In genomic region chr11:110511466-110511865, GRCm38 (mm10) we compare ENCODE assay signal across 16 mouse cellular contexts.
DNase-seq lines count a peak whose midpoint lies in the region; TF ChIP-seq lines count a peak whose summit lies in the region.
"Had no signal": no experiment of that assay in that cellular context is flagged by ENCODE, and none has a peak within 500 bp of the region (broad histone marks: within the 10 kb centered on the region; RNA-seq: fewer than 3 reads in every experiment).

No protein-coding gene starts in this region.

- intact Hi-C loops in heart, postnatal 10 days (cut with DNase I): no loop called here

- H3K9me3 ChIP-seq in forebrain, embryonic 10.5 days: peaks cover 5% of the 10 kb centered on the region; the same call in 1 of the 2 replicates
- H3K9me3 ChIP-seq: neural tube, embryonic 12.5 days had no signal

- no peaks in the 10 kb centered on the region for H3K4me1 ChIP-seq in forebrain, embryonic 10.5 days
- H3K4me1 ChIP-seq: midbrain, embryonic 13.5 days; neural tube, embryonic 12.5 days had no signal

- H3K4me3 ChIP-seq in layer of hippocampus, adult 2 months: no peak overlapping the region
- H3K4me3 ChIP-seq in forebrain, embryonic 10.5 days: no peak overlapping the region
- H3K4me3 ChIP-seq: gastrocnemius, adult 2 months; heart, adult 2 months; midbrain, embryonic 13.5 days; neural tube, embryonic 12.5 days had no signal

- no peaks in the 10 kb centered on the region for H3K27me3 ChIP-seq in forebrain, embryonic 10.5 days (ENCODE audit: poor library complexity, severe bottlenecking)
- H3K27me3 ChIP-seq: midbrain, embryonic 13.5 days; neural tube, embryonic 12.5 days had no signal

- H3K36me3 ChIP-seq in forebrain, embryonic 10.5 days (replicated peaks): peaks cover 90% of the 10 kb centered on the region

- WGBS in forebrain, embryonic 10.5 days: 92% methylated on average over 7 of the region's 7 CpGs

- DNase-seq in layer of hippocampus, adult 2 months (ENCODE audit: low spot score in 2 of 2): peak in 1 of 2 experiments; percentile 53
- DNase-seq in layer of hippocampus, postnatal 25 days (ENCODE audit: extremely low spot score in 1 of 2, low spot score in 1 of 2): no peak
- DNase-seq in 416B (ENCODE audit: low read depth): peak; percentile 56
- peak; percentile 84 for DNase-seq in Muller cell, postnatal 12 days (ENCODE audit: inconsistent ontology term)
- peak; percentile 11 to 70 for DNase-seq in left cerebral cortex, adult 8-10 months (ENCODE audit: low spot score in 2 of 2)
- no peak for DNase-seq in kidney, postnatal 36 days
- no peak for DNase-seq in heart, postnatal 10 days
- no peak for DNase-seq in forebrain, embryonic 10.5 days (ENCODE audit: extremely low spot score, low spot score)
- DNase-seq: cerebellum, adult 9-11 months; embryo, embryonic 11 days; gastrocnemius, adult 2 months; heart, adult 2 months; heart, postnatal 14 days; kidney, adult 2 months had no signal

- TF ChIP-seq CTCF in layer of hippocampus, adult 2 months (conservative IDR thresholded peaks at IDR 0.05): peak; percentile 50

- peak overlapping the region; percentile 62 for H3K27ac ChIP-seq in layer of hippocampus, adult 2 months
- H3K27ac ChIP-seq in forebrain, embryonic 10.5 days: no peak overlapping the region
- H3K27ac ChIP-seq: gastrocnemius, adult 2 months; heart, adult 2 months; midbrain, embryonic 13.5 days; neural tube, embryonic 12.5 days had no signal

Comparison
In these comparisons a context has a peak if more than half of its experiments do, and no peak if none do; other contexts are left out.
1. DNase-seq: peak in 416B (single experiment), Muller cell, postnatal 12 days (single experiment) and left cerebral cortex, adult 8-10 months (2 of 2); none in layer of hippocampus, postnatal 25 days (0 of 2), kidney, postnatal 36 days (0 of 2), heart, postnatal 10 days (0 of 2) and forebrain, embryonic 10.5 days (single experiment).